Mouse (Mus musculus) erythroblast, embryonic 14.5 days (primary cell): ENCODE measurements around the gene Samd10. TPM values are rescaled to one million over a fixed set of nuclear protein-coding genes. Genes with fewer than 3 reads are reported as not detected.
A peak's percentile ranks its signal among the peaks of the same experiment; 100 is the strongest.

ENCODE experiments used
- H3K27me3 ChIP-seq: 2 replicates; pipeline ENCODE4 v1.6.1; 2012; ENCODE audit warnings: inconsistent platforms; ENCODE audit not compliant: control insufficient read depth
- H3K36me3 ChIP-seq: 2 replicates; pipeline ENCODE4 v1.6.1; 2012; ENCODE audit warnings: mild to moderate bottlenecking, inconsistent platforms; ENCODE audit not compliant: control insufficient read depth
- H3K4me1 ChIP-seq: 2 replicates; pipeline ENCODE4 v1.6.1; 2012; ENCODE audit warnings: inconsistent platforms; ENCODE audit not compliant: control insufficient read depth
- H3K4me3 ChIP-seq: replicated peaks from 2 replicates; pipeline ENCODE3; 2012; ENCODE audit warnings: moderate library complexity, mild to moderate bottlenecking, inconsistent platforms
- H3K9me3 ChIP-seq: 2 replicates; pipeline ENCODE4 v1.6.1; 2012; ENCODE audit warnings: low read length, inconsistent platforms, mixed read lengths; ENCODE audit not compliant: control insufficient read depth
- GATA1 ChIP-seq: IDR thresholded peaks from 2 replicates; pipeline ENCODE4 v1.6.1; 2012; ENCODE audit warnings: low read length, inconsistent platforms, mixed read lengths
- TAL1 ChIP-seq: IDR thresholded peaks from 3 replicates; pipeline ENCODE4 v1.6.1; 2012; ENCODE audit warnings: low read length, inconsistent platforms, mixed read lengths
- polyA plus RNA-seq: library from polyadenylated mRNA; stranded (reverse); fragments of >175 nt; gene quantifications from 2 replicates; pipeline ENCODE4 v1.2.3, GENCODE M21; 2012

Samd10 gene
- polyA plus RNA-seq, 1 experiment, result not detected

GRCm38 (mm10) chr2:181602367-181602766 lies 3.4 kb upstream of the Samd10 start:
- peaks cover 4% of the 10 kb centered on the region for H3K36me3 ChIP-seq
- peaks cover 53% of the 10 kb centered on the region for H3K4me1 ChIP-seq
- no peaks in the 10 kb centered on the region; the same call in 1 of the 2 replicates for H3K9me3 ChIP-seq
- H3K27me3 ChIP-seq, result peaks cover 28% of the 10 kb centered on the region
- H3K4me3 ChIP-seq, result peak overlapping the region; percentile 84
- TF ChIP-seq GATA1 (no peak), TAL1 (no peak)

DNA sequence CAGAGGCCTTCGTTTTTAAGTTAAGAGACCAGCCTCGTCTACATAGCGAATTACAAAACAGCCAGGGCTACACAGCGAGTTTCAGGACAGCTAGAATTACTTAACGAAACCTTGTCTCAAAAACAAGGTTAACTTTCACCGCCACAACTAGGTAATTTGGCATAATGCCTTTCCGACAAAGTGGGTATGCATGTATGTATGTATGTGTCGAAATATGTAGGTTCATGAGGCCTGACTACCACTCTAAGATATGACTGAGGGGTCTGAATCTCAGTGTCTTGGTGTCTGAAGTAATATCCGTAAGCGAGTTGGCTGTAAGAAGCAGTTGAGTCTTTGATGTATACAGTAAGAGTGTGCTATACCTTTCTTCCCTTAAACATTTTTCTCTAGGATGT lies 2.7 kb upstream of the Samd10 start:
- peaks cover 33% of the 10 kb centered on the region for H3K27me3 ChIP-seq
- peak overlapping the region; percentile 84 for H3K4me3 ChIP-seq
- H3K4me1 ChIP-seq, result peaks cover 57% of the 10 kb centered on the region
- TF ChIP-seq TAL1, result no peak
- no peak for TF ChIP-seq GATA1
- no peaks in the 10 kb centered on the region; the same call in 1 of the 2 replicates for H3K9me3 ChIP-seq
- peaks cover 4% of the 10 kb centered on the region for H3K36me3 ChIP-seq

- Histone ChIP-seq H3K9me3 (no peaks in the 10 kb centered on the region; the same call in 1 of the 2 replicates), H3K36me3 (peaks cover 4% of the 10 kb centered on the region), H3K4me3 (peak overlapping the region; percentile 84), H3K27me3 (peaks cover 36% of the 10 kb centered on the region), H3K4me1 (peaks cover 57% of the 10 kb centered on the region)
- no peak for TF ChIP-seq GATA1
- TF ChIP-seq TAL1, result no peak
Measured at GRCm38 (mm10) chr2:181600828-181601750, 2.1 kb upstream of the Samd10 start.

DNA sequence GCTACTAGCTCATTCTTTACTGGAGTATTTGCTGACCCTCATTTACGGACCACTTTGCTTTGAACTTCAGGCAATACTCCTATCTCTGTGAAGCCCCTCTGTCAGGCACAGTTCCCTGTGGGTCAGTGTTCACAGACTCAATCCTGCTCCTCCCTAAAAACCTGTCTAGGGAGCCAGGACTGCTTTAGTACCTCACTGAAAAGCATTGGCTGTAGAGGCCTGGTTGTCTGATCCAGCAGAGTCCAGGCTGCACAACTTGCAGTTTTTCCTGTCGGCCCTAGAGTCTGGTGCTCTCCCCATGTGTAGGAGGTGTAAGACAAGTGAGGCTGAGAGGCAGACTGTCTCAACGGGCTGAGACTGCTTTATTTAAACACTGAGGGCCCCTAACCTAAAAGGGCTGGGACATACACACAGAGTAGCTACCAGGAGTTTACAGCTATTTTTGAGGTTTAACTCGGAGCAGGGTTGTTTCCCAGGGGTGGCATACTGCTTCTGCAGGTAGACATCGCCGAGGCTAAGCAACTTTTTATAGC lies 1.3 kb upstream of the Samd10 start:
- peaks cover 36% of the 10 kb centered on the region for H3K27me3 ChIP-seq
- no peaks in the 10 kb centered on the region; the same call in 1 of the 2 replicates for H3K9me3 ChIP-seq
- H3K4me1 ChIP-seq, result peaks cover 57% of the 10 kb centered on the region
- no peaks in the 10 kb centered on the region; the same call in none of the 2 replicates for H3K36me3 ChIP-seq
- H3K4me3 ChIP-seq, result peak overlapping the region; percentile 84
- TF ChIP-seq GATA1 (no peak), TAL1 (no peak)

DNA sequence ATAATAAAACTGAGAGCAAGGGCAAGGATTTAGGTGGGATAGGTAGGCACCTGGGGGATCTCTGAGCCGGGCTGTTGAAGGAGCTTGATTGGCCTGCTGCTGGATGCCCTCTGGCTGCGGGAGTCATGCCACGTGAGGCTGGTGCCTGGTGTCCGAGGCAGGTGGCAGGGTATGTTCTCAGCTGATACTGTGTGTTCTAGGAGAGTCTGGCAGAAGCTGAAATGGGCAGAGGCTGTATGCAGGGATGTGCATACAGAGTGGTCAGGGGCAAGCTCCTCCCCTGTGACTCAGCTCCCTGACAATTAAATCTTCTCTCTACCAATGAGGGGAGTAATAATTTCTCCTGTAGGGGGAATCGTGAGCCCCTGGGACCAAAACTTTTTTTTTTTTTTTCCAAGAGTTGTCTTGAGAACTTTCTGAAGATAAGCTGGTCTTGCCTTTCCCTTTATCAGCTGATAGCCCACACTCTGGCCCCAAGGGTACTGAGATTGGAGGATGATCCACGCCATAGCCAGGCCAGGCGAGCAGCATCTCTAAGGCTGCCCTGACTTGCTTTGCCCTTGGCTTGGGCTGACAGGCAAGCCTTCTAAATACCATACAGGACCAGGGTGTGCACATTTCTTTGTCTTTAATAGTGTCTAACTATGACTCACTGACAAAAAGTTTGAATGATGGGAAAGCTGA lies 1.5 kb downstream of the Samd10 start:
- Histone ChIP-seq H3K9me3 (no peaks in the 10 kb centered on the region; the same call in 1 of the 2 replicates), H3K36me3 (no peaks in the 10 kb centered on the region), H3K4me3 (no peak overlapping the region), H3K27me3 (peaks cover 40% of the 10 kb centered on the region), H3K4me1 (peaks cover 55% of the 10 kb centered on the region)
- TF ChIP-seq TAL1, result no peak
- no peak for TF ChIP-seq GATA1

DNA sequence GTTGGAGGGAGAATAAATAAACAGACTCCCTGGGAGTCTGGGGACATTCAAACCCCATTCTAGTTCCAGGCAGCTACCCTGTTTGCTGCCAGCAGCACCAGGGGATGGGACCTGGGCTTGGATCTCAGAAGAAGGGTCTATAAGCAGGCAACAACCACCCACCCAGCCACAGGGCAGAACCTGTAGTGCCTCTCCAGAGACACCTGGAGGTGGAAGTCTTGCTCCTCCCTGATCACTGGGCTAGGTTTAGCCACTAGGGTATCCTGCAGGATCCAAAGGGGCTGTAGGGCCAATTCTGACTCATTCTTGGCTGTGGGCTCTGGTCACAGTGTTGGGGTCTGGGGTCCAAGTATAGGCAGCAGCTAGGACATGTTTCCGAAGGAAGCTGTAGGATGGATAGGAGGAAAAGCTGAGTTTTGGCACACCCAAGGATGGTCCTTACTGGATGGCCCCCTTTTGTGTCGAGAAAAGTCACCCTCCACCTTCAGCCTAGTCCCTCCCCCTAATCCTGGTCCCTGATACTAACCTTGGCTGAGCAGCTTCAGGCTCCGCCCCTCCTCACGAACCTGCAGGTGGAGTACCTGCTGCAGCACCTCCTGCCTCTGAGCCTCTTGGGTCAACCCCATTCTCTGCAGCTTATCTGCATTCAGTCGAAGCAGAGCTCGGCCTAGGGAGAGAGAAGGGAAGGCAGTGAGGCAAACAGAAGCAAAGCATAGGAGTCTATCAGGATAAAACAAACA lies 2.6 kb downstream of the Samd10 start:
- Histone ChIP-seq H3K9me3 (no peaks in the 10 kb centered on the region; the same call in 1 of the 2 replicates), H3K36me3 (no peaks in the 10 kb centered on the region), H3K4me1 (peaks cover 56% of the 10 kb centered on the region), H3K4me3 (no peak overlapping the region), H3K27me3 (peaks cover 40% of the 10 kb centered on the region)
- no peak for TF ChIP-seq TAL1
- no peak for TF ChIP-seq GATA1

DNA sequence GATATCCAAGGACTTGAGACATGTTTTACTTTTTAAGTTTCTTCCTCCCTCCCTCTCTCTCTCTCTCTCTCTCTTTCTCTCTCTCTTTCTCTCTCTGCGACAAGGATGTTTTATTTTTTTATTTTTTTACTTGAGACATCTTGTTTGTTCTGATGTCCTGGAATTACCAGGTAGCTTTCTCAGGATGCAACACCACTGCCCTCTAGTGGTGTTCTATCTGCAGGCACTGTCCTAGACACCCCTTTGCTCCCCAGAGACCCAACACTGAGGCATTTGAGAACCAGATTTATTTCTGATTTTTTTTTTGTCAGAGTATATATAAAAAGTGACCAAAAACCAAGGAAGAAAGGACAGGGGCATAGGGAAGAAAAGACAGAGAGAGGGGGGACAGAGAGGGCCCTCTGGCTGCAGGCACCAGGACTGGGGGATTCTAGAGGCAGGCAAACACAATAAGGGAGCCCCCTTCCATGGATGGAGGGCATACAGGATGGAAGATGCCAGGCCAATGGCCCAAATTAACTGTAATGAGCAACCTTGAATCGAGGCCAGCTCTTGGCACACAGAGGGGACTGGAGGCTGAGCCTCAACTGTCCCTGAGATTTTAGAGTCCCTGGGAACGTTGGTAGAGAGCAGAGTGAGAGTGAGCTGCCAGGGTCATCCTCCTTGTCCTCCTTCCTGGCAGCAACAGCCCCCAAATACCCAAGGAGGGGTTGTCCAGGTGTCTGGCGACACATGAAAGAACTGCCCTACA lies 3.9 kb downstream of the Samd10 start:
- H3K9me3 ChIP-seq, result no peaks in the 10 kb centered on the region; the same call in 1 of the 2 replicates
- peaks cover 7% of the 10 kb centered on the region for H3K36me3 ChIP-seq
- H3K4me3 ChIP-seq, result no peak overlapping the region
- TF ChIP-seq GATA1, result no peak
- TF ChIP-seq TAL1, result no peak
- H3K4me1 ChIP-seq, result peaks cover 61% of the 10 kb centered on the region
- peaks cover 38% of the 10 kb centered on the region for H3K27me3 ChIP-seq

GRCm38 (mm10) chr2:181593937-181594336 lies 5.1 kb downstream of the Samd10 start:
- Histone ChIP-seq H3K27me3 (peaks cover 27% of the 10 kb centered on the region), H3K36me3 (peaks cover 19% of the 10 kb centered on the region), H3K4me1 (peaks cover 61% of the 10 kb centered on the region), H3K9me3 (no peaks in the 10 kb centered on the region), H3K4me3 (no peak overlapping the region)
- no peak for TF ChIP-seq TAL1
- TF ChIP-seq GATA1, result no peak
